Mouse (Mus musculus) kidney, adult 2 months (tissue): ENCODE data around the gene Galr2.

Experiments used
- CTCF ChIP-seq: fragments of 200-500 bp; conservative IDR thresholded peaks from 2 replicates; pipeline ENCODE4 v1.5.1; 2011; ENCODE audit warnings: low read depth, mild to moderate bottlenecking, control low read depth, low read length, moderate library complexity, mixed read lengths; ENCODE audit not compliant: insufficient read depth, insufficient read length
- POLR2A ChIP-seq: fragments of 200-500 bp; IDR thresholded peaks from one replicate; pipeline ENCODE4 v1.6.1; 2011; ENCODE audit warnings: low read depth, low read length, control low read depth

DNA sequence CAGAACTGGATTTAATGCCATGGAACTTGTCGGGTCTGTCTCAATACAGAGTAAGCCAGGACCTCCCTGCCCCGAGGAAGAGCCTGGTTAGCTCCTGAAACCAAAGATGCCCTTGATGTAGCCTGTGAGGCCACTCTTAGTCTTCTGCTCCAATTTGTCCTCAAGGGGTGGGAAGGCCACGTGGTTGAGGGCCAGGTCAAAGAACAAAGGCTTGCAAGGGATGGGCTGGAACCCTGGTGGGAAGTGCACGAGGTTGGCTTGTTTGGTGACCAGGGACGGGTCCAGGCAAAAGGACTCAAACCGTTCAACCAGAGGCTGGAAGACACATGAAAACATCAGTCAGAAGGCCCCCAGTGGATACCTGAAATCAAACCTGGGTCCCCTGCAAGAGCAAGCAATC is 35.1 kb upstream of the Galr2 start:
- no peak for TF ChIP-seq POLR2A
- TF ChIP-seq CTCF = no peak
